Mouse (Mus musculus) lung, adult 2 months (tissue): Measurements from ENCODE around the gene Hal.

Experiments used
- CTCF ChIP-seq: fragments of 200-500 bp; IDR thresholded peaks from 2 replicates; pipeline ENCODE4 v1.5.1; 2011; ENCODE audit warnings: mild to moderate bottlenecking, low read length, control low read depth; ENCODE audit not compliant: insufficient read depth
- POLR2A ChIP-seq: fragments of 200-500 bp; IDR thresholded peaks from 2 replicates; pipeline ENCODE4 v1.6.1; 2011; ENCODE audit warnings: low read depth, mild to moderate bottlenecking, control low read depth, low read length, borderline replicate concordance; ENCODE audit errors: extremely low read depth

- TF ChIP-seq CTCF: no peak
- TF ChIP-seq POLR2A: no peak
These were observed 31.2 kb downstream of the Hal start for GRCm38 (mm10) chr10:93519756-93520155.
